21 mouse cellular contexts compared by ENCODE assay signal in the genomic region with DNA sequence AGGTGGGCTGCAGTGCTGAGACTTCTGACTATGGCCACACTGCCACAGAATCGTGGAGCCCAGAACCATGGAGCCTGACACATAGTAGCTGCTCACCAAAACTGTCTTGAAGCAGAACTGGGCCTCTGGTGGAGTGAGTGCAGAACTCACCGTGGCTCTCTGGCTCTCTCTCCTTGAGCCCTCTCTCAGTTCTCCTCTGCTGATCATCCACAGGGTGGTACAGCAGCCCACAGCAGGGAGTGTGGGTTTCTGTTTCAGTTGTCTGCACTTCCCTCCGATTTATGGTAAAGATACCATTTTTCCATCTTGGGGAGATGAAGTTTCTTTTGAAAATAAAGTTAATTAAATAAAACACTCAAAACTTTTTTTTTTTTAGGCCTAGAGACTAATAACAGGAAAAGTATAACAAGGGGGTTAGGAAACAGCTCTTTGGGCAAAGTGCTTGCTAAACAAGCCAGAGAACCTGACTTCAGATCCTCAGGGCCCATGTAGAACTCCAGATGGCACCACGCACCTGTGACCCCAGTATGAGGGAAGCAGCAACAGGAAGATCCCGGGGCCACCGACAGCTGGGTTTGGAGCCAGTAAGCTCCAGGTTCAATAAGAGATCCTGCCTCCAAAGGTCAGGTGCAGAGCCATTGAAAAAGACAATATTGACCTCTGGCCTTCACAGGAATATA. TPM values are rescaled to one million over a fixed set of nuclear protein-coding genes. Genes with fewer than 3 reads are reported as not detected.
A peak's percentile ranks its signal among the peaks of the same experiment; 100 is the strongest.
DNase-seq lines count a peak whose midpoint lies in the region; ATAC-seq lines count a peak whose summit lies in the region.
"Had no signal": no experiment of that assay in that cellular context is flagged by ENCODE, and none has a peak within 500 bp of the region (broad histone marks: within the 10 kb centered on the region; RNA-seq: fewer than 3 reads in every experiment).

No protein-coding gene starts in this region.

- peak; percentile 44 for ATAC-seq in megakaryocyte, adult 5-6 weeks (ENCODE audit: poor library complexity, severe bottlenecking)
- no peak for ATAC-seq in megakaryocyte-erythroid progenitor cell, adult 5-6 weeks (replicated peaks; ENCODE audit: low FRiP score, low TSS enrichment, poor library complexity, severe bottlenecking)
- ATAC-seq: forebrain, embryonic 14.5 days; inflammation-experienced regulatory T-cells, adult 6 months; lung, postnatal 0 days; midbrain, embryonic 13.5 days had no signal

- DNase-seq in heart, adult 11 months, result peak; percentile 85
- no peak for DNase-seq in heart, postnatal 25 days (ENCODE audit: low spot score)
- peak; percentile 60 for DNase-seq in thymus, postnatal 0 days (ENCODE audit: low spot score)
- no peak for DNase-seq in thymus, postnatal 25 days
- DNase-seq in retina, embryonic 14.5 days (ENCODE audit: low spot score), result no peak
- DNase-seq: adrenal gland, postnatal 14 days; cerebellum, adult 2 months; cerebellum, postnatal 36 days; gastrocnemius, postnatal 10 days; heart, adult 18-20 months; heart, postnatal 14 days; kidney, adult 8-10 months; kidney, postnatal 10 days; liver; right cerebral cortex, postnatal 14 days had no signal

- intact Hi-C loops in heart, postnatal 25 days (cut with DNase I), result loop anchor here (5.0 kb wide), 2 partner anchors 54 to 91 kb away; a partner anchor contains a TSS

RNA-seq across cellular contexts. Expression of a gene that starts 19.8 kb away (rescaled TPM):
- under 1 TPM; 0.29 to 0.67 TPM for total RNA-seq in heart, postnatal 25 days (2021)
- 28.2 and 36.8 TPM in 2 replicates for polyA plus RNA-seq in thymus, postnatal 0 days (2015; fragmentation: Nextera tagmentation; extraction: Ambion mirVana)
- 0.62 and 0.83 TPM in 2 replicates for total RNA-seq in megakaryocyte, adult 5-6 weeks (2015)
- total RNA-seq in megakaryocyte, adult 5-6 weeks (2017), result 1.8 and 2.2 TPM in 2 replicates
- 0.74 and 1.8 TPM in 2 replicates for total RNA-seq in megakaryocyte-erythroid progenitor cell, adult 5-6 weeks (2014; fragmentation: Nextera tagmentation)
- 0.04 and 2.1 TPM in 2 replicates for total RNA-seq in megakaryocyte-erythroid progenitor cell, adult 5-6 weeks (2017)

RNA-seq across cellular contexts. Expression of a gene that starts 31.5 kb away (rescaled TPM):
- total RNA-seq in heart, postnatal 25 days (2021), result 10 to 100 TPM; 13.3 to 18.6 TPM
- 45.8 and 47.1 TPM in 2 replicates for polyA plus RNA-seq in thymus, postnatal 0 days (2015; fragmentation: Nextera tagmentation; extraction: Ambion mirVana)
- total RNA-seq in megakaryocyte, adult 5-6 weeks (2015), result 11.9 and 15.9 TPM in 2 replicates
- total RNA-seq in megakaryocyte, adult 5-6 weeks (2017), result 29.8 and 31.7 TPM in 2 replicates
- 1.8 and 2.0 TPM in 2 replicates for total RNA-seq in megakaryocyte-erythroid progenitor cell, adult 5-6 weeks (2014; fragmentation: Nextera tagmentation)
- total RNA-seq in megakaryocyte-erythroid progenitor cell, adult 5-6 weeks (2017), result 2.2 and 3.2 TPM in 2 replicates

Comparison
In these comparisons a context has a peak if more than half of its experiments do, and no peak if none do; other contexts are left out.
1. DNase-seq: peak in heart, adult 11 months (single experiment) and thymus, postnatal 0 days (single experiment); none in heart, postnatal 25 days (single experiment), thymus, postnatal 25 days (single experiment) and retina, embryonic 14.5 days (single experiment).